Mouse (Mus musculus) E14TG2a.4 (cell line): ENCODE data around the gene Scfd2.

Experiments used
- CTCF ChIP-seq: conservative IDR thresholded peaks from 2 replicates; pipeline ENCODE4 v1.5.1; 2014; ENCODE audit warnings: low read length
- NANOG ChIP-seq: IDR thresholded peaks from 2 replicates; pipeline ENCODE4 v1.6.1; 2014; ENCODE audit warnings: borderline replicate concordance, low read length, mixed read lengths

- TF ChIP-seq NANOG (no peak), CTCF (no peak)
Observed at GRCm38 (mm10) chr5:74445861-74446260, 85.7 kb downstream of the Scfd2 start.
